Mouse (Mus musculus) kidney, postnatal 10 days (tissue): ENCODE measurements around the gene Spef1.

Source experiments
- DNase-seq: peaks from one replicate; pipeline ENCODE4 v3.0.0; 2021; ENCODE audit warnings: mixed read lengths

Gene Spef1

DNA sequence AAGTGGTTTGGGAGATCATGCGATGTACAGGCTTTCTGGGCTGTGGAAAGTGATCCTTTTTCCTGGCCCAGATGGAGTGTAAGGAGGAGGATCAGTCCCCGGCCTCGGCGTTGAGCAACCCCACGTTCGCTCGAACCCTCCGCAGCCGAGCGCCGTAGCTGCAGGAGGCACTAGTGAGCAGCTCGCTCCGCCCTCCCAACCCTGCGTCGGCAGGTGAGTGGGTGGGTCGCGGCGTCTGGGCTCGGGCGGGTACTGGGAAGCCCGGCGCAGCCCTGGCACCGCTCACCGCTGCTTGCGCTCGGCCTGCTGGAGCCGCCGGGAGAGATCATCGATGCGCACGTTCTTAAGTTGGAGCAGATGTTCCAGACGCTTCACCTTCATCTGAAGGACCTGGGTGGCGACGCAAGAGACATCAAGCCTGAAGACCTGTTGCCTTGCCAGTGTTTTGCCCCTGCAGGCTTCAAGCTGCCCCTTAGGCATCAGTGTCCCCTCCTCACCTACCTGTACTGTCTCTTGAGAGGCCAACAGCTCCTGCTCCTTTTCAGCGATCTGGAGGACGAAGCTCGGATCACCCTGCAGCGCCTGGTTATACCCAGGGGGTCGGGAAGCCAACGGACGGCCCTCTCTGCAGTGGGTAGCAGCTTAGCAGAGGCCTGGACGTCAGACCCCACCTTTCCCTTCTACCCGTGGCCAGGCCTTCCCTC is 15.5 kb downstream of the Spef1 start:
- DNase-seq = peak; percentile 81

DNA sequence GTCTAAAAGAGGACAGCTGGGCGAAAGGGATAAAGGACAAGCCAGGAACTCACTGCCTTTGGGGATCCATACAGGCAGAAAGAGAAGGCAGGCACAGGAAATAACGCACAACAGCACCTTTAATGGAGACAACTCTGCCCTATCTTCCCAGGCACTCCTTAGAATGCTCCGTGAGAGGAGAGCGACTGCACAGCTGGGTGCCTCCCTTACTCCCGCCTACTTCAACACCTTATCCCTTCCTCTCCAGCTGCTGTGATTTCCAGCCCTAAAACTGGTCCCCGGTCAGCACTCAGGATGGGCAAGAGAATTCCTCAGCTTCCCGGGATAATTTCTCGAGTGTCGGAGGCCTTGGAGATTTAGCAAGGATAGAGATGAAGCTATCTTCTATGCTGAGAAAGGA is 16.1 kb downstream of the Spef1 start:
- DNase-seq = no peak

DNA sequence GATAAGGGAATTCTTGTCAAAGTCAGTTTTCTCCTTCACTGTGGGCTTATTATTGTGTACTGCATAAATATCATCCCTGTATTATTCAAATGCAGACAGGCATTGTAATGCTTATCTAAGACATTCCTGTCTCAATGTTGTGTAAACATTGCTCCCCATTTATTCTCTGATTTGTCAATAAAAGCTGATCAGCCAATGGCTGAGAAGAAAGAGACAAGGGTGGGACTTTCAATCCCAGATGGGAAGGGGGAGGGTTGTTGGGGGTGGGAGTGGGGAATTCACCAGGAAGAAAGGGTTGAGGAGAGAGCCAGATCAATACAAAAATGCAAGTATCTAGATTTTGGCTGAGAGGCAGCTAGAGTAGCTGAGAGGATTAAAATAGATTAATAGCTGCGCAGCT is 18.2 kb downstream of the Spef1 start:
- no peak for DNase-seq

DNA sequence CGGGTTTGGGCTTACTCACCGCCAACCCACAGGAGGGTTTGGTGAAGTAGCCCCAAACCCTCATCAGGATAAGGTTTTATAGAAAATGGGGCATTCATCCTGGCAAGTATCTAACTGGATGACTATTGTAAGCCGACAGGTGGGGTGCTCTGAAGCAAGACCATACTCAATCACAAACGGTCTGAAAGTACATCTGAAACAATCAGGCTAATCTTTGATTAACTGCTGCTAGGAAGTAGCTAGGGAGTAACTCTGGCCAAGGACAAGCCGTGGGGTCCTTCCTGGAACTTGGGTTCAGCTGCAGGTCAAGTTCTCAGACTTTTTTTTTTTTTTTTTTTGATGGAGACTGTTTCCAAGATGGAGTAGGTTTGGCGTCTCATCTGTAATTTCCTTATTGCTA is 19.1 kb downstream of the Spef1 start:
- DNase-seq = no peak

DNA sequence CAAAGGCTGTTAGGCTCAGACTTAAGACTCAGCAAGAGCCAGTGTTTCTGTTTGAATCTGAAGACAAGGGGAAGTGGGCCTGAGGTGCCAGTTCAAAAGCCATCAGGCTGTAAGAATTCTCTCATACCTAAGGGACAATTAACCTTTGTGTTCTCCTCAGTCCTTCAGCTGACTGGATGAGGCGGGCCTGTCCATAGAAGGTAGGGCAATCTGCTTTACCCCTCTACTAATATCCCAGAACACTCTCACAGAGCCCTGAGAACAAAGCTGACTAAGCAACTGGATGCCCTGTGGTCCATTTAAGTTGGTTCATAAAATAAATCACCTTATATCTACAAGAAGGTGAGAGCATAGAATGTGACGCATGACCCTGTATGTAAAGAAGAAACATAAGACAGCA is 20.9 kb downstream of the Spef1 start:
- no peak for DNase-seq

DNA sequence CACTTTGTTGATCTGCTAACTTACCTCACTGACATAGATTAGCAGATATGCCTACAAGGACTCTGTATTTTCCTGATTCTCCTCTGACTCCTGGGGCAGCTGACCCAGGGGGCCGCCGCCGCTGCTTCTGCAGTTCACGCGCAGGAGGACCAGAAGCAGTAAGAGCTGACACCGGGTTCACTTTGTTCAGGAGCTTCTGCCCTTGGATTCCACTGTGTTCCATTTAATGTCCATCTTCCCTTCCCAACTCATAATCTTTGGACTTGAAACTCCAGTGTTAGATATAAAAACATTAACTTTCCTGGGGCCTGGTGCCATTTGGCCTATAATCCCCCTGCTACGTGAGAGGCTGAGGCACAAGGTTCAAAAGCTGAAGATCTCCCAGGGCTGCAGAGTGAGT is 23.2 kb downstream of the Spef1 start:
- DNase-seq = peak; percentile 43

DNA sequence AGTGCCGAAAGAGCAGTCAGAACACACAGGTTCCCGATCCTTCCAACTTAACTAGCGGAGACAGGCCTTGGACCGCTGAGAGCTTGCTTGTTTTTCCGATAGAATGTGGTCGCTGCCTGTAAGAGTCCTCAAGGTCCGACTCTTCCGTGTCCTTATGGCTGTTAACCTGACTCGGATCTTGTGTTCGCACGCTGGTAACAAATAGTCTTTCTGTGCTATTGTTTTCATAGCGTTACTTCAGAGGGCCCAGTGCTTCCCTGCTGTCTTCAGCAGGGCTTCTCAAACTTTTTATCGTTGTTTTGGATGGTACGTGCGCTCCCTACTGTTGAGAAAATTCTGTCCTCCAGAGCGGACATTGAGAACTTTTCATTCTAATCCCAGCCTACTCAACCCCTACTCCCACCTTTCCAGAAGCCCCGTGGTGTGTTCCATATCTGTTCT is 26.4 kb downstream of the Spef1 start:
- DNase-seq = peak; percentile 55

DNA sequence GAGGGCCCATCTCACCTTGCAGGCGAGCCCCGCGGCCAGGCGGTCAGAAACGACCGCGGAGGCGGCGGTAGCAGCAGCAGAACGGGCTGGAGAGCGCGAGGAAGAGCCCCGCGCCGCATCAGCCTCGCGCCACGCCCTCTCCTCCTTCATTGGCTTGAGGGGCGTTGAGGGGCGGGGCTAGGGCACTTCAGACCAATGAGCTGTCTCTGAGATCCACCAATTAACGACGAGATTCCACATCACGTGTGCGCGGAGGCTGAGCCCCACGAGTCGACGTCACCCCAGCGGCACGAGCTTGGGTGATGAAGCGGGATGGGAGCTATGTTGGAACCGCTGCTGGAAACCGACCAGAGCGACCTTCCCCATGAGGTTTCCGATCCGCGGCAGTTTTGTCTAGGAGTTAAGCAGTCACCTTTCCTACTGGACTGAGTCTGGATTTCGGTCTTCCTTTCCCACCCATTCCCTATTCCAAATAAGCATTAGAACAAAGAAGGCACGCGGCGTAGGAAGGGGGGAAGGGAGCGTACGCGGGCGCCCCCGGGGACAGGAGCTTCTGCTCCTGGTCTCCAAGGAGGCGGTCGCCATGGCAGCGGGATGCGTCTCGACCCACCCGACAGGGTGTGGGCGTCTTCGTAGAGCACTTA is 27.0 kb downstream of the Spef1 start, which contains the start of gene 1700037H04Rik:
Gene 1700037H04Rik, minus strand, starts transcription at position 144 of the 644 bp plus-strand sequence.
- DNase-seq = peak; percentile 99

DNA sequence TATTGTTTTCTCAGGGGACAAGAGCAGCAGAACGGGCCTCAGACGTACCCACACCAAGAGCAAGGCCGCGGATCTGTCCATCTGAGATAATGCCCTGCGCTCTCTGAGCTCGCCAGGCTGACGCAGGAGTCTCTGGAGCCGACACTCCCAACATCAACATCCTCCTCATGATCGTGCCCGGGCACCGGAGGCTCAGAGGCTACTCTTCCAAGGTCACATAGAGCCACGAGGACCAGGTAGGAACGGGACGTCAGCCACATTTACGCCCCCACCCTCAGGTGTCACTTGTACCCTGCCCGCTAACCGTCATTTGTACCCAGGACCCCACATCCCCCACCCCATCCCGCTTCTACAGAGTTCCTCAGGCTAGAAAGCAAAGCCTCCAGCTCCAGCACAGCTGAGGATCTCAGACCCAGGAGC is 27.6 kb downstream of the Spef1 start:
- peak; percentile 61 for DNase-seq

DNA sequence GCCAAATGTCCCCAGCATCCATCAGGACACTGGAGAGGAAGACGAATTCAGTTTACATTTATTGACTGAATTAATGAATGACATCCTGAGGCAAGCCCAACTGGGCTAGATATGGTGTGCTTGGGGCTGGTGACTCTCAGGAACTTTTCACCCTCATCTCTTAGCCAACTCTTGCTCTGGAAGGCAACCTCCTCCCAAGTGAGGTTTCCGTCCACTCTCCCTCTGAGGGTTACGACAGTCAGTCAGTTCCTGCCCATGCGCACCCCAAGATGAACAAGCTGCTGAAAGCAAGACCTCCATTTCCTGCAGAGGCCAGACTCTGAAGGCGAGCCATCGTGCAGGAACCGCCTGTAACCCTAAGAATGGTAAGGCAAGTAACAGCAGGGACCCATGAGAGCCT is 30.1 kb downstream of the Spef1 start:
- DNase-seq = no peak

DNA sequence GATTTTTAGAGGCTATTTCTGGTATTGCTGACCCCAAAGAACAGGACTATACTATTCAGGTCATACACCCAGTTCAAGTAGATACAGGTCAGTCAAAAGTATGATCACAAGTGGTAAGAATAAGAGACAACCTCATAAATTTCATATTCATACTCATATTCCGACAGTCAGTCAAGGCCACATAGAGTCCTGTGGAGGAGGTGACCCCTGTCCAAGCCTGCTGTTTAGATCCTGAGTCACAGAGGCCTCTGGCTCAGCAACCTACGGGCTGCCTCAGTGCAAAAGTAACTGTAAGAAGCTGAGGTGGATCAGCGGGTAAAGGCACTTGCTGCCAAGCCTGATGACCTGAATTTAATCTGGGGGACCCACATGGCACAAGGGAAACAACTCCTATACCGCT is 33.0 kb downstream of the Spef1 start:
- DNase-seq = no peak

DNA sequence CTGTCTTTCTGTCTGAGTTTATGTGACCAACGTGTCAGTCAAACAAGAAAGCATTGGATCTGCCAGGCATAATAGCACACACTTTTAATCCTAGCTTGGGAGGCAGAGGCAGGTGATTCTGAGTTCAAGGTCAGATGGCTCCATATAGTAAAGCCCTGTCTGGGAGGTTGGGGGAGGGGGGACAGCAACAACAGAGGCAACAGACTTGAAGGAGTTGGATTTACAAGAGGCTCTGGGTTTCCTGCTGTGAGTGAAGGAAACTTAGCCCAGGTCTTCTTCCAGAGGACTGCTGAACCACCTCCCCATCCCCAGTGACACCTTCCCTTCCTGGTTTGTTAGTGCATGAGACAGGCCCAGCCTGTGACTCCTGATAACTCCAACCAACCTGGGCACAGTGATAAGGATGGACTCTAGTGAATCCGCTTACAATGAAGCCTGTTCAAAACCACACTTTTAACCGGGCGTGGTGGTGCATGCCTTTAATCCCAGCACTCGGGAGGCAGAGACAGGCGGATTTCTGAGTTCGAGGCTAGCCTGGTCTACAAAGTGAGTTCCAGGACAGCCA is 34.8 kb downstream of the Spef1 start:
- no peak for DNase-seq

DNA sequence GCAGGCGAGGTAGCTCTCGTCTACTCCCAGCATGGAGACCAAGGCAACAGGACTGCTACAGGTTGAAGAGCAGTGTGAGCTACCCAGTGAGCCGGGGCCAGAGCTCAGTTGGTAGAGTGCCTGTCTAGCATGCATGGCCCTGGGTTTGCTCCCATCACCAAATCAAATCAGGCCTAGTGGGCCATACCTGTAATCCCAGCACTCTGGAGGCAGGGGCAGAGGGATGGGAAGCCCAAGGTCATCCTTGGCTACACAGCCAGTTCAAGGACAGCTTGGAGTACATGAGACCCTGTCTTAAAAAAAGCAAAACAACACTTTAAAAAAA is 37.9 kb downstream of the Spef1 start:
- no peak for DNase-seq

DNA sequence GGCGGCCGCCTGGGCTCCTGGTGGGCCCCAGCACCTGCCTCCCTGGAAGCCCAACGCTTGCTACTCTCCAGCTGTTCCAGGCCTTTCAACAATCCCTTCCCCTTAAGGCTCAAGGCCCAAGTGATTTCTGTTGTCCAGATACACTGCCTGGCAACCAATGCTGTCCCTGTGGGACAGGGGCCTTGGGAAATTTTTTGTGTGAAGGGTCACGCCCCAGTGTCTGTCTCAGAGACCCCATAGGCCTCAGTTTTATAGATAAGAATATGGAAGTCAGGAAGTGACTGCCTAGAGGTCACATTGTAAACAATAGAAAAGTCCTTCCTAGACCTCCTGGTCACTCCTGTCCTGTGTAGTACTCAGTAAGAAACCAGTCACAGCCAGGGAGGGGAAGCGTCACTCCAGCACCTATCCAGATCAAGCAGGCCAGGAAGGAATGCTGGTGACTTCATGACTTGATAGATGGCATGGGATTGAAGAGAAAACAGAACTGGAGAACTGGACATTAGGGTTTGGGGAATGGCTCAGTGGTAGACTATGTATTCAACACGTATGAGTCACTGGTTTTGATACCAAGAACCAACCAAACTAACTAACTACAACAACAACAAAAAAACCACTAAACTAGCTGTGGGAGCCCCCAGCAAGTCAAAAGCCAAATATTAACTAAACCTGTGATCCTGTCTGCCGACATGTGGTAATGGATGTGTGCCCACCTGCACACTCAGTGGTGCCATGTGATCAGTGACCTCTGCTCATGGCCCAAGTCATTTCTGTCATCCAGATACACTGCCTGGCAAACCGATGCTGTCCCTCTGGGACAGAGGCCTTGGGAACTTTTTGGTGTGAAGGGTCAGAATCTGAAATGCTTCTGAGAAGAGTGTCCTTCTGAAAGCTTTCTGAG is 38.5 kb downstream of the Spef1 start:
- no peak for DNase-seq

DNA sequence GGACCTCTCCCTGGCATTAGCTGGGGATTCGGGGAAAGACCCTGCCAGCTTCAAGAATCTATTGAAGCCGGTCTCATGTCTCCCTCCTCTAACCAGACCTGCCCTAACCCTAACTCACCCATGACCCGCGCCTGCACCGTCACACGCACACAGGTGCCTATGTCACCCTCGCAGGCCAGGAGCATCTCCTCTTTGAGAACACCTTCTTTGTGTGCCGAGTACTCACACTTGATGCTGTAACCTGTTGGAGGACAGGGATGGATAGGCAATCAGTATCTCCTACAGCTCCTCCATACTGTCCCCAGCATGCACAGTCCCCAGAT is 40.1 kb downstream of the Spef1 start:
- DNase-seq = no peak

DNA sequence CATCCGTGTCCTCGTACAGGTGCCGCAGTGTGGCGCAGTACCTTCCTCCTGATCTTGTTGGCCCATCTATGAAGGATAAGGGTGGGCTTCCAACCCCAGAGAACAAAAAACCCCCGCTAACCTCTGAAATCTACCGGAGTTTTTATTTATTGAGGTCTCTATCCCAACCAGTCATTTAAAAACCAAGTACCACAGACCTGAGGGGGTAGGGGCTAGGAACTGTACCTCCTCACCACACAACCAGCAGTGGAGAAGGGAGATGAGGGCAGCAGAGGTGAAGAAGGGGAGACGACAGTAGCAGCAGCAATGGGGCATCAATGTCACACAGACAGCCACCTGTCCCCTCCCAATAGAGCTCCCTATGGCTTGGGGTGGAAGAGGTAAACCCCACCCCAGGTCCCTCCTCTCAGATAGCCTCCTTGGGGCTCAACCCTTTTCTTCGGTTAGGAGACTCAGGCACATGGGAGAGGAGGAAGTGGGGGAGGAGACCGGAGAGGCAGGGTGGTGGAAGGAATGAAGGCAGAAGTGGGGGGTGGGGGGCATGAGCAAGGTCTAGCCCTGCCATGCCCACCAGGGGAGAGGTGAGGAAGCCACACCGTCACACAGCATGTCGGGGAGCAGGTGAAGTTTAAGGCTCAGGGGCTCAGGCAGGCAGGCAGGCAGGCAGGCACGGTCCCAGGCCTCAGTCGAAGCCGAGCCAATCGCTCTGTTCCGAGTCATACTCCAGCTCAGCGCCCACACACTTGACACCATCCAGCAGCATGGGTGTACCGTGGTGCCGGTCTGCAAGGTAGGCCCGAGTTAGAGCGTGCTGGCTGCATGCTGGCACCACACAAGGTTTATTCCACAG is 40.7 kb downstream of the Spef1 start:
- no peak for DNase-seq

DNA sequence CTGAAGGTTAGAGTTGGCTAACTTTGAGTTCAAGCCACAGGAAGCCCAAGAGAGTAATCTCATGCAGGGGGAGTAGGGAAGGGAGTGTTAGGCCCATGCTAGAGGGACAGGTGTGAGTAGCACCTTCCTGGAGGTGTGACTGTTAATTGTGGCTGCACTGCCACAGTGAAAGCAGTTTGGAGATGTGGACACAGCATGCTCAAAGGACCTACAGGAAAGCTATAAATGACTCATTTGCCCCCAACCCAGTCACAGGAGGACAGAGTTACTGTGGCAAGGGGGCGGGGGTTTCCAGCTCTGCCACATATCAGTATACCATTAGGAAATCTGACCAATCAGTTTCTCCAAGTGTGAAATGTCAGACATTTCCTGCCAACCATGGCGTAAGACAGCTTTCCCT is 41.5 kb downstream of the Spef1 start:
- DNase-seq = no peak

DNA sequence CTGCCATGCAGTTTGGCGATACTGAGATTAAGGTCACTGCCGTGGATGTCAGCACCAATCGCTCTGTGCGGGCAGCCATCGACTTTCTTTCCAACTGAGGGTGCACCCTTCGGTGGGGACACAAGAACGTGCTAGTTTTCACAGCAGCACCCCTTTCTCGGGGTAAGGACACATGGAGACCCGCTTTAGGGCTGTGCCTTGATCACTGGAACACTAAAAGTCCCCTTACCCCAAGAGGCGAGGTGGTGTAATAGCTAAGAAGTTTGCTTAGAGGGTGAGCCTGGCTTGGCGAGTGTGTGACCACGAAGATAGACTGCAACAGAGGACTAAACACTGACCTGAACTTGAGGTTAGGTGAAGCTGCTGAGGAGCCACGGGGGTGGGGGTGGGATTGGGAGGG is 42.0 kb downstream of the Spef1 start:
- no peak for DNase-seq

DNA sequence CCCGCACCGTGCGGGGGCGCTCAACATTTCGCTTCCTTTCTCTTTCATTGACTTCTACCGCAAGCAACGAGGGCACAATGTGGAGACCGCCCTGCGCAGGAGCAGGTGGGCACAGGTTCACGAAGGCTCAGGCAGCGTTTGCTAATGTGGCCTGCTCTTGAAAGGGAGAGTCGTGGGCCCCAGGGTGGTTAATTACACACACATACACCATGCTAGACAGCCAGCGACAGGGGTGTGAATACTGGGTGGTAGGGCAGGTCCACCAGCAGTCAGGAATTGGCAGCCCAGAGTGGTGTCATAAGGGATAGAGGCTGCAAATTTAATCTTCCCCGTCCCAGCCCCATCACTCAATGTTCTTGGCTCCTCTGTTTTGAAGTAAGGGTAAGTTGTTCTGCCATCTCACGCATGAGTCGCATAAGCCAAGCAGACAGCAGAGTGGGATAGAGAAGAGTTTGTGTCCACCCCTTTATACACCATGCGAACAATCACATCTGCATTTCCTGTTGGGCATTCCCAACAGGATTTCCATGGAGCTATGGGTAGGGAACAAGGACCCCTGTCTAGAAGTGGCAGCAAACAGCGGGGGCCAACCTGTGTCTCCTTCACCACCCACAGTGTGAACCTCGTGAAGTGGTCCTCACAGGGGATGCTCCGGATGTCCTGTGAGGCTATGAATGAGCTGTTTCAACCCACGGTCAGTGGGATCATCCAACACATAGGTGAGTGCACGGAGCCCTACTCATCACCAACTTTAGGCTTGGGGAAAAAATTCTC is 43.9 kb downstream of the Spef1 start:
- no peak for DNase-seq

DNA sequence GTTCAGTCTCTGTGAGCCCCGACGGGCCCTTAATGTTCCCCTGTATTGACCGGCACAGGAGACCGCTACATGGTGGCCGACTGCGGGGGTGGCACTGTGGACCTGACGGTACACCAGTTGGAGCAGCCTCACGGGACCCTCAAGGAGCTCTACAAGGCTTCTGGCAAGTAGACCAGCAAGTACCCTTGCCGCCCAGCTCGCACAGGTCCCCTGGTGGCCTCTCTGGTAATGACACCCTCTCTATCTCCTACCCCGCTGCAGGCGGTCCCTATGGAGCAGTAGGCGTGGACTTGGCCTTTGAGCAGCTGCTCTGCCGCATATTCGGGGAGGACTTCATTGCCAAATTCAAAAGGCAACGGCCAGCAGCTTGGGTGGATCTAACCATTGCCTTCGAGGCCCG is 44.5 kb downstream of the Spef1 start:
- peak; percentile 91 for DNase-seq

DNA sequence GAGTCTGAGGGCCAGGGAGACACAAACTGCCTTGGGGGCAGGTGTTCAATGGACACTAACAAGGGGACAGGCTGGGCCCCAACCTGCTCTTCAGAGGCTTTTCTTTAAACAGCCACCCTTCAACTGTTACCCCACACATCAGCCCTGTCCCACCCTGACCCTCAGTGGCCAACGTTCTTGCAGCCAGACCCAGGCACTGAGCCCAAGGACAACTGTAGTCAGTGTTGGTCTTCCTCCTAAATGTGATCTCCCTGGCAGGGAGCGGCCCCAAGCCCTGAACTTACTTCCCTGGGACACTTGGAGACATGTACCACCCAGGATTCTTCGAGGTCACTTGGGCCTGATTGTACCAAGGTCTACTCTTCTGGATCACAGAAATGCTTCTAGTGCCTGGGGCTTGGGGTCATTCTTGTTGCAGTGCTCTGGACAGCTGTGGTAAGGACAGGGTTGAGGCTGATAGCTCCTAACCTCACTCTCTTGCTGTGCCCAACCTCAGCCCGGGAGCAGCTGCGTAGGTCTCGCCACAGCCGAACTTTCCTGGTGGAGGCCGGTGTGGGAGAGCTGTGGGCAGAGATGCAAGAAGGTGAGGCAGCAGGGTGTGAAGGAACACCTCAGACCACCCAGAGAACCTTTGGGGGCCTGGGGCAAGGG is 45.6 kb downstream of the Spef1 start:
- DNase-seq = no peak
